Mouse (Mus musculus) CD4-positive, CD25-positive, alpha-beta regulatory T cell, adult 2 months (primary cell): Measurements from ENCODE around the gene Acot5.
A peak's percentile ranks its signal among the peaks of the same experiment; 100 is the strongest.
"Not testable (repeated sequence)": the region's sequence is repeated elsewhere in the genome, so short reads cannot be mapped to it uniquely, and the experiment has no call there.

ENCODE experiments used
- DNase-seq: peaks from one replicate; pipeline ENCODE4 v3.0.0-alpha.2; 2012; ENCODE audit warnings: low read depth, low spot score

Acot5 gene

GRCm38 (mm10) chr12:84068986-84069385 is at the start of gene Acot5:
Gene Acot5, plus strand, starts transcription at chr12:84069325.
- no peak for DNase-seq

GRCm38 (mm10) chr12:84020528-84020927 is 48.6 kb upstream of the Acot5 start:
- DNase-seq, result not testable (repeated sequence)

GRCm38 (mm10) chr12:84022266-84022665 is 46.9 kb upstream of the Acot5 start:
- not testable (repeated sequence) for DNase-seq

- no peak for DNase-seq
Observed at GRCm38 (mm10) chr12:84023052-84023745, 45.9 kb upstream of the Acot5 start.

- DNase-seq, result peak; percentile 76
Observed at GRCm38 (mm10) chr12:84025888-84026287, 43.2 kb upstream of the Acot5 start.

GRCm38 (mm10) chr12:84028328-84028727 is 40.8 kb upstream of the Acot5 start:
- not testable (repeated sequence) for DNase-seq

- not testable (repeated sequence) for DNase-seq
Observed at GRCm38 (mm10) chr12:84029043-84029442, 40.1 kb upstream of the Acot5 start.

- DNase-seq, result peak; percentile 89
Observed at GRCm38 (mm10) chr12:84030659-84031332, 38.3 kb upstream of the Acot5 start.

- no peak for DNase-seq
Observed at GRCm38 (mm10) chr12:84032854-84033253, 36.3 kb upstream of the Acot5 start.

GRCm38 (mm10) chr12:84033302-84033701 is 35.8 kb upstream of the Acot5 start:
- not testable (repeated sequence) for DNase-seq

- no peak for DNase-seq
Observed at GRCm38 (mm10) chr12:84034108-84034507, 35.0 kb upstream of the Acot5 start.

GRCm38 (mm10) chr12:84038241-84038640 is 30.9 kb upstream of the Acot5 start, which contains the start of gene Acot4:
Gene Acot4, plus strand, starts transcription at chr12:84038379.
- peak; percentile 16 for DNase-seq

GRCm38 (mm10) chr12:84038691-84039111 is 30.4 kb upstream of the Acot5 start, which contains the start of gene Gm49366:
Gene Gm49366, plus strand, starts transcription at chr12:84038935.
- DNase-seq, result peak; percentile 23

- no peak for DNase-seq
Observed at GRCm38 (mm10) chr12:84042248-84042647, 26.9 kb upstream of the Acot5 start.

- no peak for DNase-seq
Observed at GRCm38 (mm10) chr12:84044045-84044444, 25.1 kb upstream of the Acot5 start.

- DNase-seq, result no peak
Observed at GRCm38 (mm10) chr12:84046906-84047305, 22.2 kb upstream of the Acot5 start.

GRCm38 (mm10) chr12:84050744-84051143 is 18.4 kb upstream of the Acot5 start:
- not testable (repeated sequence) for DNase-seq

- DNase-seq, result no peak
Observed at GRCm38 (mm10) chr12:84051937-84052474, 17.1 kb upstream of the Acot5 start, which contains the start of gene Acot3. Gene Acot3, plus strand, starts transcription at chr12:84052144.

- no peak for DNase-seq
Observed at GRCm38 (mm10) chr12:84052609-84053008, 16.5 kb upstream of the Acot5 start.

- no peak for DNase-seq
Observed at GRCm38 (mm10) chr12:84053173-84053572, 16.0 kb upstream of the Acot5 start.

- no peak for DNase-seq
Observed at GRCm38 (mm10) chr12:84053679-84054391, 15.3 kb upstream of the Acot5 start.

- peak; percentile 73 for DNase-seq
Observed at GRCm38 (mm10) chr12:84060946-84061345, 8.2 kb upstream of the Acot5 start.
